Mouse (Mus musculus) heart, postnatal 25 days (tissue): Measurements from ENCODE around the gene Tpbgl. TPM values are rescaled to one million over a fixed set of nuclear protein-coding genes. Genes with fewer than 3 reads are reported as not detected.

Experiments used
- DNase-seq: peaks from one replicate; pipeline ENCODE4 v3.0.0; 2022; ENCODE audit warnings: low spot score
- intact Hi-C: fragments of 180-260 bp; cut with DNase I; formaldehyde crosslinking; loops from one replicate; pipeline ENCODE4 v1.15.1; 2025
- total RNA-seq, 2 experiments: library from RNA; stranded (reverse); gene quantifications; 2 replicates each; pipeline ENCODE4 v1.2.3; 2021

The Tpbgl gene
- total RNA-seq, 2 experiments from 2014 or later, result 3.0 to 3.9 TPM

- intact Hi-C loops, result loop anchor here (1.0 kb wide), 1 partner anchor 90 kb away; no protein-coding TSS in a partner anchor
These were observed 36.8 kb downstream of the Tpbgl start for GRCm38 (mm10) chr7:99590064-99590463.

GRCm38 (mm10) chr7:99585976-99586375 is 40.9 kb downstream of the Tpbgl start:
- intact Hi-C loops, result no loop called here
- no peak for DNase-seq

More at GRCm38 (mm10) chr7:99590064-99590463, 36.8 kb downstream of the Tpbgl start:
- DNase-seq, result no peak

GRCm38 (mm10) chr7:99583625-99584024 is 43.3 kb downstream of the Tpbgl start:
- intact Hi-C loops, result no loop called here
- DNase-seq, result no peak

- no peak for DNase-seq
- intact Hi-C loops, result no loop called here
These were observed 44.0 kb downstream of the Tpbgl start for GRCm38 (mm10) chr7:99582867-99583266.

- intact Hi-C loops, result no loop called here
- no peak for DNase-seq
These were observed 44.6 kb downstream of the Tpbgl start for GRCm38 (mm10) chr7:99582306-99582705.

GRCm38 (mm10) chr7:99580247-99580646 is 46.7 kb downstream of the Tpbgl start:
- no peak for DNase-seq
- intact Hi-C loops, result no loop called here

GRCm38 (mm10) chr7:99579491-99580190 is 47.3 kb downstream of the Tpbgl start:
- intact Hi-C loops, result no loop called here
- no peak for DNase-seq

GRCm38 (mm10) chr7:99578246-99578645 is 48.7 kb downstream of the Tpbgl start:
- no peak for DNase-seq
- intact Hi-C loops, result no loop called here

Other genes with a start within 250 kb of the Tpbgl start
- 10 to 100 TPM; 20.1 to 24.1 TPM for gene Gdpd5, start 245.7 kb downstream of the Tpbgl start, total RNA-seq
- gene Klhl35, start 161.1 kb downstream of the Tpbgl start, total RNA-seq, result not detected
- gene Rps3, start 143.4 kb downstream of the Tpbgl start, total RNA-seq, result 100 to 1,000 TPM; 306 to 340 TPM
- gene Arrb1, start 91.6 kb downstream of the Tpbgl start, total RNA-seq, result 10 to 100 TPM; 17.2 to 26.4 TPM
- gene Slco2b1, start 84.2 kb upstream of the Tpbgl start, total RNA-seq, result 1 to 10 TPM; 7.2 to 8.1 TPM
- not detected for gene Olfr520, start 103.2 kb upstream of the Tpbgl start, total RNA-seq
- gene Olfr521, start 136.4 kb upstream of the Tpbgl start, total RNA-seq, result not detected
- 1 to 10 TPM; 4.1 to 4.2 TPM for gene Neu3, start 201.3 kb upstream of the Tpbgl start, total RNA-seq
- gene Xrra1, start 232.0 kb upstream of the Tpbgl start, total RNA-seq, result not detected
- 10 to 100 TPM; 46.3 to 47.2 TPM for gene Spcs2, start 236.4 kb upstream of the Tpbgl start, total RNA-seq